Comparison of ENCODE assay signal across 23 mouse cellular contexts in genomic region chr2:152122896-152123295, GRCm38 (mm10). TPM values are rescaled to one million over a fixed set of nuclear protein-coding genes. Genes with fewer than 3 reads are reported as not detected.
DNase-seq lines count a peak whose midpoint lies in the region; ATAC-seq lines count a peak whose summit lies in the region.
"Had no signal": no experiment of that assay in that cellular context is flagged by ENCODE, and none has a peak within 500 bp of the region (broad histone marks: within the 10 kb centered on the region; RNA-seq: fewer than 3 reads in every experiment).

No protein-coding gene starts in this region.

- DNase-seq in brain, adult 2 months (ENCODE audit: low read depth, low spot score), result peak; percentile 68
- DNase-seq in cerebellum, postnatal 25 days, result no peak
- DNase-seq in lung, postnatal 14 days, result no peak
- no peak for DNase-seq in adrenal gland, postnatal 10 days
- DNase-seq: cerebellum, adult 11 months; cerebellum, postnatal 36 days; heart, postnatal 10 days; kidney, adult 2 months; kidney, postnatal 10 days; layer of hippocampus, postnatal 36 days had no signal

- H3K4me1 ChIP-seq in megakaryocyte, embryonic 14.5 days, result peaks cover 4% of the 10 kb centered on the region
- peaks cover 20% of the 10 kb centered on the region for H3K4me1 ChIP-seq in liver, embryonic 16.5 days (ENCODE audit: control insufficient read depth, low read depth, low read length)

- H3K4me3 ChIP-seq in megakaryocyte, embryonic 14.5 days (replicated peaks), result peak overlapping the region; percentile 20
- no peak overlapping the region for H3K4me3 ChIP-seq in liver, embryonic 16.5 days (ENCODE audit: low read depth, low read length)
- H3K4me3 ChIP-seq: embryonic facial prominence, embryonic 10.5 days; hindbrain, embryonic 12.5 days; layer of hippocampus, adult 2 months had no signal

- peak overlapping the region; percentile 37 for H3K4me2 ChIP-seq in liver, embryonic 16.5 days (ENCODE audit: low read depth, low read length)
- H3K4me2 ChIP-seq: heart, embryonic 11.5 days; hindbrain, embryonic 12.5 days had no signal

- H3K36me3 ChIP-seq in megakaryocyte, embryonic 14.5 days (replicated peaks; ENCODE audit: low read length), result no peaks in the 10 kb centered on the region
- H3K36me3 ChIP-seq in liver, embryonic 16.5 days (ENCODE audit: control insufficient read depth, insufficient read depth), result no peaks in the 10 kb centered on the region
- H3K36me3 ChIP-seq: embryonic facial prominence, embryonic 10.5 days; hindbrain, embryonic 12.5 days had no signal

- ATAC-seq in megakaryocyte, adult 5-6 weeks (ENCODE audit: poor library complexity, severe bottlenecking), result no peak
- peak; percentile 95 for ATAC-seq in erythroid progenitor cell, adult 5-6 weeks (replicated peaks; ENCODE audit: low FRiP score, poor library complexity, severe bottlenecking)
- ATAC-seq in liver, embryonic 16.5 days (ENCODE audit: low read depth), result peak; percentile 99
- ATAC-seq: CD4-positive, CD25-positive, alpha-beta regulatory T cell, adult 4 months; forebrain, embryonic 16.5 days; inflammation-experienced regulatory T-cells, adult 6 months; lung, postnatal 0 days had no signal

- H3K27ac ChIP-seq in liver, embryonic 16.5 days (ENCODE audit: low read length), result no peak overlapping the region; the same call in 1 of the 2 replicates
- H3K27ac ChIP-seq: embryonic facial prominence, embryonic 10.5 days; hindbrain, embryonic 12.5 days; layer of hippocampus, adult 2 months had no signal

- H3K9me3 ChIP-seq in megakaryocyte, embryonic 14.5 days, result no peaks in the 10 kb centered on the region
- no peaks in the 10 kb centered on the region for H3K9me3 ChIP-seq in liver, embryonic 16.5 days (replicated peaks; ENCODE audit: control insufficient read depth, low read length)
- H3K9me3 ChIP-seq: embryonic facial prominence, embryonic 10.5 days; hindbrain, embryonic 12.5 days had no signal

- peaks cover 47% of the 10 kb centered on the region for H3K27me3 ChIP-seq in megakaryocyte, embryonic 14.5 days (replicated peaks)
- no peaks in the 10 kb centered on the region for H3K27me3 ChIP-seq in liver, embryonic 16.5 days (ENCODE audit: control insufficient read depth, insufficient read depth, low read depth, low read length)

- no peak overlapping the region for H3K9ac ChIP-seq in liver, embryonic 16.5 days (ENCODE audit: low read depth, low read length)
- H3K9ac ChIP-seq: hindbrain, embryonic 12.5 days had no signal

- 20% methylated on average over 9 of the region's 9 CpGs for WGBS in liver, embryonic 16.5 days (ENCODE audit: insufficient replicate concordance)

RNA-seq across cellular contexts. Expression of gene Srxn1, which starts 17.6 kb away (rescaled TPM):
- polyA plus RNA-seq in megakaryocyte, embryonic 14.5 days (2012; ENCODE audit: insufficient read depth, low replicate concordance), result 30.6 and 45.4 TPM in 2 replicates
- 0.96 and 1.9 TPM in 2 replicates for total RNA-seq in megakaryocyte, adult 5-6 weeks (2015)
- 2.0 and 2.5 TPM in 2 replicates for total RNA-seq in megakaryocyte, adult 5-6 weeks (2017)
- total RNA-seq in erythroid progenitor cell, adult 5-6 weeks (2015; ENCODE audit: low replicate concordance), result 10.1 and 16.3 TPM in 2 replicates
- total RNA-seq in erythroid progenitor cell, adult 5-6 weeks (2017; ENCODE audit: low replicate concordance), result 11.5 and 35.3 TPM in 2 replicates
- 8.8 and 9.4 TPM in 2 replicates for polyA plus RNA-seq in liver, embryonic 16.5 days (2015; fragmentation: Nextera tagmentation; extraction: Ambion mirVana)
- 100 to 1,000 TPM in 1 of 2 experiments, 10 to 100 TPM in 1; 48.5 to 177 TPM for total RNA-seq in adrenal gland, postnatal 10 days (2021)

RNA-seq across cellular contexts. Expression of gene Tcf15, which starts 20.5 kb away (rescaled TPM):
- 1.2 TPM in 1 of 2 replicates, not detected in the other for polyA plus RNA-seq in megakaryocyte, embryonic 14.5 days (2012; ENCODE audit: insufficient read depth, low replicate concordance)
- not detected in 2 replicates for total RNA-seq in megakaryocyte, adult 5-6 weeks (2015)
- total RNA-seq in megakaryocyte, adult 5-6 weeks (2017), result not detected in 2 replicates
- total RNA-seq in erythroid progenitor cell, adult 5-6 weeks (2015; ENCODE audit: low replicate concordance), result not detected in 2 replicates
- total RNA-seq in erythroid progenitor cell, adult 5-6 weeks (2017; ENCODE audit: low replicate concordance), result not detected in 2 replicates
- polyA plus RNA-seq in liver, embryonic 16.5 days (2015; fragmentation: Nextera tagmentation; extraction: Ambion mirVana), result 0.22 TPM in 1 of 2 replicates, not detected in the other
- total RNA-seq in adrenal gland, postnatal 10 days (2021), result 10 to 100 TPM; 22.8 to 28.8 TPM
- polyA plus RNA-seq: CD4-positive, CD25-positive, alpha-beta regulatory T cell, adult 4 months; inflammation-experienced regulatory T-cells, adult 6 months had no signal

RNA-seq across cellular contexts. Expression of gene Scrt2, which starts 41.6 kb away (rescaled TPM):
- polyA plus RNA-seq in megakaryocyte, embryonic 14.5 days (2012; ENCODE audit: insufficient read depth, low replicate concordance), result not detected in 2 replicates
- not detected in 2 replicates for total RNA-seq in megakaryocyte, adult 5-6 weeks (2015)
- total RNA-seq in megakaryocyte, adult 5-6 weeks (2017), result not detected in 2 replicates
- not detected in 2 replicates for total RNA-seq in erythroid progenitor cell, adult 5-6 weeks (2015; ENCODE audit: low replicate concordance)
- total RNA-seq in erythroid progenitor cell, adult 5-6 weeks (2017; ENCODE audit: low replicate concordance), result not detected in 2 replicates
- polyA plus RNA-seq in liver, embryonic 16.5 days (2015; fragmentation: Nextera tagmentation; extraction: Ambion mirVana), result not detected in 2 replicates
- total RNA-seq in adrenal gland, postnatal 10 days (2021), result under 1 TPM; 0.21 to 0.27 TPM
- total RNA-seq: gastrocnemius, adult 18-20 months; heart, postnatal 10 days had no signal
- polyA plus RNA-seq: CD4-positive, CD25-positive, alpha-beta regulatory T cell, adult 4 months; inflammation-experienced regulatory T-cells, adult 6 months; kidney, adult 2 months; lung, postnatal 0 days had no signal

Comparison
In these comparisons a context has a peak if more than half of its experiments do, and no peak if none do; other contexts are left out.
1. RNA of gene Tcf15, which starts 20.5 kb away (total RNA-seq): 22.8 to 28.8 TPM in adrenal gland, postnatal 10 days; not detected in megakaryocyte, adult 5-6 weeks and not detected in erythroid progenitor cell, adult 5-6 weeks; every median in the first group is over 10 times any median in the second.